Mouse (Mus musculus): ENCODE measurements at regions not wholly inside any gene's neighbourhood (a gene's known extent, or its start where the extent isn't known, plus 50 kb on each side); places are given as distances from the start of the nearest gene placed in this dataset.

DNA sequence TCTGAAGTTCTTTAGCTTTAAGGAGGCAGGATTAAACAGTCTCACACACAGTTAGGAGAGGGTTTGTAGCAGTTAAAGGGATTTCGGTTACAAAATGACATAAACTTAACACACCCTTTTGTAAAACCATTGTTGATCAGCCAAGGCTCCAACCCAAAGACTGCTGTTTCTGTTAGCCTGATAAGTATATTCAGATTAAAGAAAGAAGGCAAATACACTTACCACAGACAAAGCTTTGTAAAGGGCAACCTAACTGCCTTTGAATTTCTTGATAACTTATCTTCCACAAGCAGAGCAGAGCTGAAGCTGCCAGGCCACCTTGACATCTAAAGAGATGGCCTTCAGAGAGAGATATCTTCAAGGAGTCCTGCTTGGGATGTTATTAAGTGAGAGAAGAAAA, 229.9 kb upstream of the Trib2 start:
- no peaks in the 10 kb centered on the region for H3K27me3 ChIP-seq (ENCODE audit: control insufficient read depth in 1 of 2, insufficient read depth in 2 of 2, low read length in 2 of 2)
- peak overlapping the region; percentile 65; the same call in 1 of the 2 replicates for H3K9ac ChIP-seq (ENCODE audit: control insufficient read depth, low read depth, low read length, poor library complexity, severe bottlenecking)
- peaks cover 0 to 62% of the 10 kb centered on the region in 2 experiments; a peak in 2 of 4 replicates for H3K36me3 ChIP-seq (ENCODE audit: control insufficient read depth in 1 of 2, insufficient read depth in 2 of 2, low read length in 2 of 2)
- H3K4me3 ChIP-seq (ENCODE audit: control insufficient read depth in 1 of 2, insufficient read depth in 1 of 2, low read depth in 2 of 2, low read length in 2 of 2), result no peak overlapping the region; a peak in 1 of 4 replicates
- peaks cover 42 to 65% of the 10 kb centered on the region in 2 experiments for H3K4me1 ChIP-seq (ENCODE audit: control insufficient read depth in 1 of 2, insufficient read depth in 2 of 2, low read length in 2 of 2)
- peak; percentile 93 for DNase-seq (ENCODE audit: low read depth, low spot score)
- H3K9me3 ChIP-seq (replicated peaks; ENCODE audit: insufficient read depth, low read length), result no peaks in the 10 kb centered on the region
- H3K27ac ChIP-seq (ENCODE audit: control insufficient read depth, low read depth, low read length), result peak overlapping the region; percentile 100
- H3K79me2 ChIP-seq (ENCODE audit: control insufficient read depth, insufficient read depth, low read length, poor library complexity), result no peaks in the 10 kb centered on the region
- peak; percentile 12 for TF ChIP-seq RAD21 (IDR thresholded peaks at IDR 0.05; ENCODE audit: low read depth, low read length)
- TF ChIP-seq GATA1 (IDR thresholded peaks at IDR 0.05; ENCODE audit: low read depth, low read length), result peak; percentile 99
- TF ChIP-seq POLR2AphosphoS2 (IDR thresholded peaks at IDR 0.05; ENCODE audit: low read length), result peak; percentile 58
- peak; percentile 100 for TF ChIP-seq EP300 (IDR thresholded peaks at IDR 0.05; ENCODE audit: low read depth in 1 of 2, low read length in 2 of 2)
- peak; percentile 89 for TF ChIP-seq MAZ (IDR thresholded peaks at IDR 0.05; ENCODE audit: low read depth, low read length)
- TF ChIP-seq JUND (IDR thresholded peaks at IDR 0.05; ENCODE audit: low read depth, low read length), result peak; percentile 91
- TF ChIP-seq NRF1 (IDR thresholded peaks at IDR 0.05; ENCODE audit: insufficient read depth, low read depth, low read length, poor library complexity, severe bottlenecking), result no peak
- TF ChIP-seq ZKSCAN1 (IDR thresholded peaks at IDR 0.05; ENCODE audit: low read depth, low read length), result no peak
- 0 out of 2 replicates have a peak, but pooled peaks have one; percentile 30 for TF ChIP-seq MAX (IDR thresholded peaks at IDR 0.05; ENCODE audit: low read length)
- TF ChIP-seq USF1 (IDR thresholded peaks at IDR 0.05; ENCODE audit: low read depth, low read length), result no peak
- peak; percentile 76 for TF ChIP-seq MXI1 (IDR thresholded peaks at IDR 0.05; ENCODE audit: low read depth, low read length)
- TF ChIP-seq TBP (IDR thresholded peaks at IDR 0.05; ENCODE audit: low read depth, low read length), result peak; percentile 66
- TF ChIP-seq MYC (IDR thresholded peaks at IDR 0.05; ENCODE audit: low read depth, low read length), result no peak; the same call in none of the 2 replicates
- no peak for TF ChIP-seq E2F4 (IDR thresholded peaks at IDR 0.05; ENCODE audit: borderline replicate concordance, low read depth, low read length)
- TF ChIP-seq HCFC1 (IDR thresholded peaks at IDR 0.05; ENCODE audit: low read depth, low read length), result peak; percentile 57; the same call in 1 of the 2 replicates
- TF ChIP-seq CHD2 (IDR thresholded peaks at IDR 0.05; ENCODE audit: low read length), result peak; percentile 69
- no peak for TF ChIP-seq ELF1 (IDR thresholded peaks at IDR 0.05; ENCODE audit: low read depth, low read length)
- TF ChIP-seq MEF2A (IDR thresholded peaks at IDR 0.05; ENCODE audit: extremely low read depth, insufficient replicate concordance, low read depth, low read length, poor library complexity, severe bottlenecking), result 0 out of 2 replicates have a peak, but pooled peaks have one; percentile 24
- peak; percentile 35; the same call in 1 of the 2 replicates for TF ChIP-seq ZNF384 (IDR thresholded peaks at IDR 0.05; ENCODE audit: low read depth, low read length)
- no peak; the same call in 1 of the 2 replicates for TF ChIP-seq CHD1 (IDR thresholded peaks at IDR 0.05; ENCODE audit: low read depth, low read length)
- TF ChIP-seq KAT2A (conservative IDR thresholded peaks at IDR 0.05; ENCODE audit: low read depth, low read length), result peak; percentile 49; the same call in 1 of the 2 replicates
- no peak for TF ChIP-seq CTCF (IDR thresholded peaks at IDR 0.05 in 2 of 3, conservative IDR thresholded peaks at IDR 0.05 in 1 of 3; ENCODE audit: control insufficient read depth in 1 of 3, insufficient read depth in 1 of 3, low read depth in 2 of 3, low read length in 3 of 3, poor library complexity in 1 of 3, severe bottlenecking in 1 of 3)
- peak; percentile 99 for TF ChIP-seq TCF12 (IDR thresholded peaks at IDR 0.05; ENCODE audit: low read depth, low read length)
- TF ChIP-seq TAL1 (IDR thresholded peaks at IDR 0.05; ENCODE audit: low read length), result peak; percentile 90
- TF ChIP-seq NELFE (IDR thresholded peaks at IDR 0.05; ENCODE audit: low read depth, low read length), result peak; percentile 65
- TF ChIP-seq ETS1 (IDR thresholded peaks at IDR 0.05; ENCODE audit: low read depth, low read length), result peak; percentile 97
- 0 out of 2 replicates have a peak, but pooled peaks have one; percentile 27 for TF ChIP-seq ZC3H11A (IDR thresholded peaks at IDR 0.05; ENCODE audit: low read depth, low read length)
- TF ChIP-seq MYB (IDR thresholded peaks at IDR 0.05; ENCODE audit: low read depth, low read length), result peak; percentile 99
- TF ChIP-seq RCOR1 (IDR thresholded peaks at IDR 0.05; ENCODE audit: low read depth, low read length), result peak; percentile 94
- peak; percentile 98 for TF ChIP-seq SIN3A (IDR thresholded peaks at IDR 0.05; ENCODE audit: low read length)
- no peak for TF ChIP-seq UBTF (IDR thresholded peaks at IDR 0.05; ENCODE audit: borderline replicate concordance, insufficient read depth, low read depth, low read length)
- TF ChIP-seq POLR2AphosphoS5 (IDR thresholded peaks at IDR 0.05; ENCODE audit: borderline replicate concordance, low read depth, low read length), result no peak
- TF ChIP-seq MAFK (IDR thresholded peaks at IDR 0.05; ENCODE audit: borderline replicate concordance, low read depth, low read length), result peak; percentile 67; the same call in 1 of the 2 replicates
- peak; percentile 40; the same call in 1 of the 2 replicates for TF ChIP-seq SMC3 (IDR thresholded peaks at IDR 0.05; ENCODE audit: low read depth, low read length)
- peak; percentile 59; the same call in 1 of the 2 replicates for TF ChIP-seq BHLHE40 (IDR thresholded peaks at IDR 0.05; ENCODE audit: borderline replicate concordance, low read depth, low read length)
- peak; percentile 66 for TF ChIP-seq ZMIZ1 (IDR thresholded peaks at IDR 0.05; ENCODE audit: low read depth, low read length)
- peak; percentile 47; the same call in 1 of the 2 replicates for TF ChIP-seq GABPA (IDR thresholded peaks at IDR 0.05; ENCODE audit: low read depth, low read length)

Measured in MEL (cell line).